Mouse (Mus musculus) R1 (cell line): ENCODE measurements at regions not wholly inside any gene's neighbourhood (a gene's known extent, or its start where the extent isn't known, plus 50 kb on each side); places are given as distances from the start of the nearest gene placed in this dataset.
A peak's percentile ranks its signal among the peaks of the same experiment; 100 is the strongest.

Experiments
- DNase-seq: peaks from one replicate; pipeline ENCODE4 v3.0.0-alpha.2; 2018; ENCODE audit warnings: low read depth, low spot score

GRCm38 (mm10) chr13:73158016-73158415 lies 102.3 kb upstream of the Irx4 start:
- no peak for DNase-seq

GRCm38 (mm10) chr13:73159454-73159853 lies 100.8 kb upstream of the Irx4 start:
- DNase-seq, result no peak

- DNase-seq, result no peak
These were observed 100.4 kb upstream of the Irx4 start for GRCm38 (mm10) chr13:73159865-73160264.

- DNase-seq, result peak; percentile 77
These were observed 100.0 kb upstream of the Irx4 start for GRCm38 (mm10) chr13:73160289-73160688.

- no peak for DNase-seq
These were observed 90.0 kb upstream of the Irx4 start for GRCm38 (mm10) chr13:73170301-73170700.

GRCm38 (mm10) chr13:73207931-73208448 lies 52.3 kb upstream of the Irx4 start:
- DNase-seq, result no peak
